ENCODE assay signal across 8 mouse cellular contexts in the genomic region with DNA sequence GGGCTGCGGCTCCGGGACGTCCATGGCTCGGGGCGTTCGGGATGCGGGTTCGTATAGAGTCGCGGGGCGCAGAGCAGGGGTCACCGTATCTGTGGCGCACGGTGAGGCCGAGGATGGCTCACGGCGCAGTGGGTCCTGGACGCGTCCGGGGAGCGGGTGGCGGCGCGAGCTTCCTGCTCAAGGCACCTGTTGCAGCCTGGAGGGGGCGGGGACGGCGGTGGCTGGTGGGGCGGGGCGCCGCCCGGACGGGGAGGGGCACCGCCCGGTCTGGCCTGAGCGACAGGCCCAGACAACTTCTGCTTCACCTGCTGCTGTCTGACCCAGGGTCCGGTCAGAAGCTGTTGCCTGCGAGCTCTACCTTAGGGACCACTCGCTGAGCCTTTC. TPM values are rescaled to one million over a fixed set of nuclear protein-coding genes. Genes with fewer than 3 reads are reported as not detected.
DNase-seq lines count a peak whose midpoint lies in the region; ATAC-seq and TF ChIP-seq lines count a peak whose summit lies in the region.

No protein-coding gene starts in this region.

- H3K9ac ChIP-seq in intestine, embryonic 16.5 days (ENCODE audit: low read depth, low read length), result peak overlapping the region; percentile 77
- 0 out of 2 replicates have a peak overlapping the region, but pooled peaks have one; percentile 3 for H3K9ac ChIP-seq in neural tube, embryonic 15.5 days (replicated peaks)

- no peaks in the 10 kb centered on the region for H3K9me3 ChIP-seq in intestine, embryonic 16.5 days (ENCODE audit: control insufficient read depth, low read length)
- no peaks in the 10 kb centered on the region for H3K9me3 ChIP-seq in neural tube, embryonic 15.5 days (replicated peaks)

- peak overlapping the region; percentile 82 for H3K4me3 ChIP-seq in gastrocnemius, adult 2 months
- peak overlapping the region; percentile 63 for H3K4me3 ChIP-seq in intestine, embryonic 16.5 days (ENCODE audit: low read length)
- H3K4me3 ChIP-seq in neural tube, embryonic 15.5 days (replicated peaks), result peak overlapping the region; percentile 33

- H3K36me3 ChIP-seq in intestine, embryonic 16.5 days (ENCODE audit: control insufficient read depth, insufficient read depth, low read length), result no peaks in the 10 kb centered on the region
- no peaks in the 10 kb centered on the region for H3K36me3 ChIP-seq in neural tube, embryonic 15.5 days

- H3K27me3 ChIP-seq in intestine, embryonic 16.5 days (replicated peaks; ENCODE audit: control insufficient read depth, insufficient read depth, low read length), result peaks cover 17% of the 10 kb centered on the region
- peaks cover 29% of the 10 kb centered on the region for H3K27me3 ChIP-seq in neural tube, embryonic 15.5 days (replicated peaks)

- DNase-seq in A20 (ENCODE audit: low read depth, low spot score), result peak; percentile 93
- peak; percentile 65 for DNase-seq in T-cell, adult 2 months (ENCODE audit: low spot score)
- DNase-seq in gastrocnemius, adult 2 months, result peak; percentile 84
- DNase-seq in lung, adult 18-20 months, result peak; percentile 56 to 59
- no peak for DNase-seq in cerebellum, postnatal 14 days
- no peak for DNase-seq in left cerebral cortex, postnatal 14 days (ENCODE audit: low spot score in 2 of 2)

- H3K4me2 ChIP-seq in intestine, embryonic 16.5 days (ENCODE audit: low read depth, low read length), result peak overlapping the region; percentile 73
- H3K4me2 ChIP-seq in neural tube, embryonic 15.5 days, result peak overlapping the region; percentile 62

- WGBS in intestine, embryonic 16.5 days, result under 1% methylated on average over 37 of the region's 38 CpGs
- 1% methylated on average over 37 of the region's 38 CpGs for WGBS in neural tube, embryonic 15.5 days

- ATAC-seq in intestine, embryonic 16.5 days, result peak; percentile 93
- ATAC-seq in neural tube, embryonic 15.5 days (ENCODE audit: low FRiP score), result 0 out of 2 replicates have a peak, but pooled peaks have one; percentile 29

- peaks cover 13% of the 10 kb centered on the region for H3K4me1 ChIP-seq in intestine, embryonic 16.5 days (ENCODE audit: control insufficient read depth, insufficient read depth, low read length)
- H3K4me1 ChIP-seq in neural tube, embryonic 15.5 days, result peaks cover 32% of the 10 kb centered on the region

- TF ChIP-seq CTCF in gastrocnemius, adult 2 months (IDR thresholded peaks at IDR 0.05), result no peak

- peak overlapping the region; percentile 89 for H3K27ac ChIP-seq in gastrocnemius, adult 2 months
- no peak overlapping the region for H3K27ac ChIP-seq in intestine, embryonic 16.5 days (ENCODE audit: low read length)
- H3K27ac ChIP-seq in neural tube, embryonic 15.5 days (replicated peaks), result no peak overlapping the region

- intact Hi-C loops in gastrocnemius, adult 2 months (cut with DNase I), result loop anchor here (5.0 kb wide), 2 partner anchors 37 to 38 kb away; no protein-coding TSS in a partner anchor
- intact Hi-C loops in left cerebral cortex, postnatal 14 days (cut with DNase I), result no loop called here

RNA-seq across cellular contexts. Expression of a gene that starts 11.3 kb away (rescaled TPM):
- total RNA-seq in gastrocnemius, adult 2 months (2021), result 1 to 10 TPM; 7.1 to 9.1 TPM
- polyA plus RNA-seq in intestine, embryonic 16.5 days (2015; fragmentation: Nextera tagmentation; extraction: Ambion mirVana), result 1.6 and 1.7 TPM in 2 replicates
- polyA plus RNA-seq in neural tube, embryonic 15.5 days (2015; fragmentation: Nextera tagmentation; extraction: Ambion mirVana), result 4.8 and 5.6 TPM in 2 replicates
- total RNA-seq in left cerebral cortex, postnatal 14 days (2021), result 10 to 100 TPM; 11.8 to 15.0 TPM

Comparison
In these comparisons a context has a peak if more than half of its experiments do, and no peak if none do; other contexts are left out.
1. DNase-seq: peak in A20 (single experiment), T-cell, adult 2 months (single experiment), gastrocnemius, adult 2 months (single experiment) and lung, adult 18-20 months (2 of 2); none in cerebellum, postnatal 14 days (0 of 2) and left cerebral cortex, postnatal 14 days (0 of 2).
2. Peak in every context shown above with its lines, with median percentiles within 50 percentile points of each other: H3K4me3 ChIP-seq.